Mouse (Mus musculus): ENCODE measurements around the gene Rccd1. TPM values are rescaled to one million over a fixed set of nuclear protein-coding genes. Genes with fewer than 3 reads are reported as not detected.
"Not testable (repeated sequence)": the region's sequence is repeated elsewhere in the genome, so short reads cannot be mapped to it uniquely, and the experiment has no call there.

Rccd1 gene
- polyA plus RNA-seq, 1 experiment from 2014 or later: 11.6 TPM

- Histone ChIP-seq H3K27ac (peak overlapping the region; percentile 90), H3K9me3 (ENCODE audit: control insufficient read depth, low read length) (no peaks in the 10 kb centered on the region), H3K9ac (peak overlapping the region; percentile 80), H3K4me2 (replicated peaks) (peak overlapping the region; percentile 83), H3K27me3 (ENCODE audit: control insufficient read depth, insufficient read depth, low read length) (no peaks in the 10 kb centered on the region), H3K4me3 (replicated peaks; ENCODE audit: low read length) (peak overlapping the region; percentile 72), H3K4me1 (replicated peaks; ENCODE audit: control insufficient read depth, insufficient read depth, low read length) (peaks cover 52% of the 10 kb centered on the region), H3K36me3 (replicated peaks; ENCODE audit: control insufficient read depth, insufficient read depth) (peaks cover 30% of the 10 kb centered on the region)
- DNase-seq (ENCODE audit: low spot score): peak; percentile 99
- peak; percentile 96 for ATAC-seq (ENCODE audit: low FRiP score)
- 1% methylated on average over 45 of the region's 45 CpGs for WGBS
These were observed 15.8 kb upstream of the Rccd1 start for GRCm38 (mm10) chr7:80339793-80340628.

- no peak for DNase-seq (ENCODE audit: low spot score)
These were observed 15.1 kb upstream of the Rccd1 start for GRCm38 (mm10) chr7:80339371-80339770.

GRCm38 (mm10) chr7:80336932-80337331 is 12.7 kb upstream of the Rccd1 start:
- DNase-seq (ENCODE audit: low spot score): no peak
- peaks cover 36% of the 10 kb centered on the region for H3K4me1 ChIP-seq (replicated peaks; ENCODE audit: control insufficient read depth, insufficient read depth, low read length)
- no peak overlapping the region for H3K9ac ChIP-seq
- H3K4me3 ChIP-seq (replicated peaks; ENCODE audit: low read length): no peak overlapping the region
- H3K4me2 ChIP-seq (replicated peaks): no peak overlapping the region
- peaks cover 59% of the 10 kb centered on the region for H3K36me3 ChIP-seq (replicated peaks; ENCODE audit: control insufficient read depth, insufficient read depth)
- H3K27ac ChIP-seq: no peak overlapping the region
- ATAC-seq (ENCODE audit: low FRiP score): no peak
- WGBS: 96% methylated on average over 3 of the region's 3 CpGs
- no peaks in the 10 kb centered on the region for H3K9me3 ChIP-seq (ENCODE audit: control insufficient read depth, low read length)
- no peaks in the 10 kb centered on the region for H3K27me3 ChIP-seq (ENCODE audit: control insufficient read depth, insufficient read depth, low read length)

More at GRCm38 (mm10) chr7:80339371-80339770, 15.1 kb upstream of the Rccd1 start:
- 7% methylated on average over 15 of the region's 17 CpGs for WGBS
- peak overlapping the region; percentile 72 for H3K4me3 ChIP-seq (replicated peaks; ENCODE audit: low read length)
- H3K27me3 ChIP-seq (ENCODE audit: control insufficient read depth, insufficient read depth, low read length): no peaks in the 10 kb centered on the region
- peaks cover 36% of the 10 kb centered on the region for H3K36me3 ChIP-seq (replicated peaks; ENCODE audit: control insufficient read depth, insufficient read depth)
- H3K9ac ChIP-seq: peak overlapping the region; percentile 80
- peaks cover 52% of the 10 kb centered on the region for H3K4me1 ChIP-seq (replicated peaks; ENCODE audit: control insufficient read depth, insufficient read depth, low read length)
- H3K27ac ChIP-seq: peak overlapping the region; percentile 90
- no peaks in the 10 kb centered on the region for H3K9me3 ChIP-seq (ENCODE audit: control insufficient read depth, low read length)
- ATAC-seq (ENCODE audit: low FRiP score): no peak
- peak overlapping the region; percentile 83 for H3K4me2 ChIP-seq (replicated peaks)

GRCm38 (mm10) chr7:80334848-80335247 is 10.6 kb upstream of the Rccd1 start:
- no peak overlapping the region for H3K9ac ChIP-seq
- ATAC-seq (ENCODE audit: low FRiP score) (no peak), DNase-seq (ENCODE audit: low spot score) (no peak)
- H3K4me2 ChIP-seq (replicated peaks): no peak overlapping the region
- H3K36me3 ChIP-seq (replicated peaks; ENCODE audit: control insufficient read depth, insufficient read depth): peaks cover 79% of the 10 kb centered on the region
- no peak overlapping the region for H3K27ac ChIP-seq
- 92% methylated on average over 4 of the region's 4 CpGs for WGBS
- no peaks in the 10 kb centered on the region for H3K9me3 ChIP-seq (ENCODE audit: control insufficient read depth, low read length)
- H3K27me3 ChIP-seq (ENCODE audit: control insufficient read depth, insufficient read depth, low read length): no peaks in the 10 kb centered on the region
- H3K4me1 ChIP-seq (replicated peaks; ENCODE audit: control insufficient read depth, insufficient read depth, low read length): peaks cover 20% of the 10 kb centered on the region
- no peak overlapping the region for H3K4me3 ChIP-seq (replicated peaks; ENCODE audit: low read length)

GRCm38 (mm10) chr7:80331433-80331832 is 7.2 kb upstream of the Rccd1 start:
- ATAC-seq (ENCODE audit: low FRiP score) (no peak), DNase-seq (ENCODE audit: low spot score) (no peak)
- Histone ChIP-seq H3K9ac (no peak overlapping the region), H3K9me3 (ENCODE audit: control insufficient read depth, low read length) (no peaks in the 10 kb centered on the region), H3K36me3 (replicated peaks; ENCODE audit: control insufficient read depth, insufficient read depth) (peaks cover 98% of the 10 kb centered on the region), H3K4me3 (replicated peaks; ENCODE audit: low read length) (no peak overlapping the region), H3K27me3 (ENCODE audit: control insufficient read depth, insufficient read depth, low read length) (no peaks in the 10 kb centered on the region), H3K27ac (no peak overlapping the region), H3K4me1 (replicated peaks; ENCODE audit: control insufficient read depth, insufficient read depth, low read length) (no peaks in the 10 kb centered on the region), H3K4me2 (replicated peaks) (no peak overlapping the region)
- WGBS: 88% methylated on average over 19 of the region's 19 CpGs

GRCm38 (mm10) chr7:80330278-80330677 is 6.0 kb upstream of the Rccd1 start:
- ATAC-seq (ENCODE audit: low FRiP score) (no peak), DNase-seq (ENCODE audit: low spot score) (no peak)
- no peaks in the 10 kb centered on the region for H3K4me1 ChIP-seq (replicated peaks; ENCODE audit: control insufficient read depth, insufficient read depth, low read length)
- H3K4me3 ChIP-seq (replicated peaks; ENCODE audit: low read length): no peak overlapping the region
- H3K27ac ChIP-seq: no peak overlapping the region
- H3K27me3 ChIP-seq (ENCODE audit: control insufficient read depth, insufficient read depth, low read length): no peaks in the 10 kb centered on the region
- H3K4me2 ChIP-seq (replicated peaks): no peak overlapping the region
- peaks cover 98% of the 10 kb centered on the region for H3K36me3 ChIP-seq (replicated peaks; ENCODE audit: control insufficient read depth, insufficient read depth)
- no peaks in the 10 kb centered on the region for H3K9me3 ChIP-seq (ENCODE audit: control insufficient read depth, low read length)
- H3K9ac ChIP-seq: no peak overlapping the region
- WGBS: 84% methylated on average over 8 of the region's 8 CpGs

GRCm38 (mm10) chr7:80326076-80326475 is 1.8 kb upstream of the Rccd1 start:
- DNase-seq (ENCODE audit: low spot score): no peak
- Histone ChIP-seq H3K4me1 (replicated peaks; ENCODE audit: control insufficient read depth, insufficient read depth, low read length) (peaks cover 12% of the 10 kb centered on the region), H3K9me3 (ENCODE audit: control insufficient read depth, low read length) (no peaks in the 10 kb centered on the region), H3K36me3 (replicated peaks; ENCODE audit: control insufficient read depth, insufficient read depth) (peaks cover 62% of the 10 kb centered on the region), H3K27ac (no peak overlapping the region), H3K27me3 (ENCODE audit: control insufficient read depth, insufficient read depth, low read length) (no peaks in the 10 kb centered on the region), H3K4me2 (replicated peaks) (no peak overlapping the region), H3K9ac (no peak overlapping the region), H3K4me3 (replicated peaks; ENCODE audit: low read length) (no peak overlapping the region)
- ATAC-seq (ENCODE audit: low FRiP score): no peak
- WGBS: 98% methylated on average over 19 of the region's 19 CpGs

GRCm38 (mm10) chr7:80325292-80325868 is 1.1 kb upstream of the Rccd1 start:
- 96% methylated on average over 16 of the region's 16 CpGs for WGBS
- Histone ChIP-seq H3K4me3 (replicated peaks; ENCODE audit: low read length) (no peak overlapping the region), H3K4me2 (replicated peaks) (0 out of 2 replicates have a peak overlapping the region, but pooled peaks have one; percentile 65), H3K4me1 (replicated peaks; ENCODE audit: control insufficient read depth, insufficient read depth, low read length) (peaks cover 12% of the 10 kb centered on the region), H3K36me3 (replicated peaks; ENCODE audit: control insufficient read depth, insufficient read depth) (peaks cover 57% of the 10 kb centered on the region), H3K27ac (peak overlapping the region; percentile 84; the same call in 1 of the 2 replicates), H3K27me3 (ENCODE audit: control insufficient read depth, insufficient read depth, low read length) (no peaks in the 10 kb centered on the region), H3K9me3 (ENCODE audit: control insufficient read depth, low read length) (no peaks in the 10 kb centered on the region), H3K9ac (no peak overlapping the region)
- ATAC-seq (ENCODE audit: low FRiP score): no peak
- no peak for DNase-seq (ENCODE audit: low spot score)

- Histone ChIP-seq H3K4me3 (replicated peaks; ENCODE audit: low read length) (peak overlapping the region; percentile 46; the same call in 1 of the 2 replicates), H3K27ac (peak overlapping the region; percentile 84), H3K4me1 (replicated peaks; ENCODE audit: control insufficient read depth, insufficient read depth, low read length) (peaks cover 12% of the 10 kb centered on the region), H3K4me2 (replicated peaks) (peak overlapping the region; percentile 65), H3K36me3 (replicated peaks; ENCODE audit: control insufficient read depth, insufficient read depth) (peaks cover 57% of the 10 kb centered on the region)
- H3K9ac ChIP-seq; H3K9me3 ChIP-seq (ENCODE audit: control insufficient read depth, low read length); ATAC-seq (ENCODE audit: low FRiP score); DNase-seq (ENCODE audit: low spot score); H3K27me3 ChIP-seq (ENCODE audit: control insufficient read depth, insufficient read depth, low read length): not testable (repeated sequence)
- WGBS: 51% methylated on average over 4 of the region's 5 CpGs
These were observed 514 bp upstream of the Rccd1 start for GRCm38 (mm10) chr7:80324816-80325119.
